22 mouse cellular contexts compared by ENCODE assay signal in genomic region chr1:97038982-97039381, GRCm38 (mm10).
"Had no signal": no experiment of that assay in that cellular context is flagged by ENCODE, and none has a peak within 500 bp of the region (broad histone marks: within the 10 kb centered on the region; RNA-seq: fewer than 3 reads in every experiment).

No protein-coding gene starts in this region.

- H3K4me3 ChIP-seq: embryonic facial prominence, embryonic 10.5 days; embryonic facial prominence, embryonic 12.5 days; embryonic facial prominence, embryonic 13.5 days; embryonic facial prominence, embryonic 15.5 days; erythroblast, embryonic 14.5 days; forebrain, embryonic 10.5 days; forebrain, embryonic 12.5 days; forebrain, embryonic 13.5 days; gastrocnemius, adult 2 months; heart, adult 2 months had no signal

- H3K27me3 ChIP-seq: embryonic facial prominence, embryonic 12.5 days; embryonic facial prominence, embryonic 13.5 days; embryonic facial prominence, embryonic 15.5 days; forebrain, embryonic 12.5 days; forebrain, embryonic 13.5 days had no signal

- H3K27ac ChIP-seq: embryonic facial prominence, embryonic 10.5 days; embryonic facial prominence, embryonic 12.5 days; embryonic facial prominence, embryonic 13.5 days; embryonic facial prominence, embryonic 15.5 days; forebrain, embryonic 10.5 days; forebrain, embryonic 12.5 days; forebrain, embryonic 13.5 days; gastrocnemius, adult 2 months; heart, adult 2 months had no signal

- H3K9me3 ChIP-seq: embryonic facial prominence, embryonic 10.5 days; embryonic facial prominence, embryonic 12.5 days; embryonic facial prominence, embryonic 13.5 days; embryonic facial prominence, embryonic 15.5 days; forebrain, embryonic 10.5 days; forebrain, embryonic 12.5 days; forebrain, embryonic 13.5 days had no signal

- H3K9ac ChIP-seq: embryonic facial prominence, embryonic 12.5 days; embryonic facial prominence, embryonic 13.5 days; embryonic facial prominence, embryonic 15.5 days; forebrain, embryonic 12.5 days; forebrain, embryonic 13.5 days; forebrain, postnatal 0 days had no signal

- H3K4me2 ChIP-seq: embryonic facial prominence, embryonic 12.5 days; embryonic facial prominence, embryonic 13.5 days; embryonic facial prominence, embryonic 15.5 days; forebrain, embryonic 12.5 days; forebrain, embryonic 13.5 days had no signal

- H3K36me3 ChIP-seq: embryonic facial prominence, embryonic 10.5 days; embryonic facial prominence, embryonic 12.5 days; embryonic facial prominence, embryonic 13.5 days; embryonic facial prominence, embryonic 15.5 days; forebrain, embryonic 10.5 days; forebrain, embryonic 12.5 days had no signal

- DNase-seq: cerebellum, adult 18-20 months; cerebellum, adult 2 months; cerebellum, adult 8-10 months; cerebellum, adult 9-11 months; cerebellum, postnatal 25 days; cerebellum, postnatal 36 days; gastrocnemius, adult 2 months; gastrocnemius, postnatal 10 days; gastrocnemius, postnatal 14 days; gastrocnemius, postnatal 25 days; gastrocnemius, postnatal 36 days; heart, adult 11 months; heart, adult 2 months had no signal

- H3K4me1 ChIP-seq: embryonic facial prominence, embryonic 10.5 days; embryonic facial prominence, embryonic 12.5 days; embryonic facial prominence, embryonic 13.5 days; embryonic facial prominence, embryonic 15.5 days; forebrain, embryonic 10.5 days; forebrain, embryonic 12.5 days; forebrain, embryonic 13.5 days had no signal
